Mouse (Mus musculus): Measurements from ENCODE around the gene Mfn1. TPM values are rescaled to one million over a fixed set of nuclear protein-coding genes. Genes with fewer than 3 reads are reported as not detected.

The Mfn1 gene
- polyA plus RNA-seq, 1 experiment from 2014 or later = 25.0 TPM

DNA sequence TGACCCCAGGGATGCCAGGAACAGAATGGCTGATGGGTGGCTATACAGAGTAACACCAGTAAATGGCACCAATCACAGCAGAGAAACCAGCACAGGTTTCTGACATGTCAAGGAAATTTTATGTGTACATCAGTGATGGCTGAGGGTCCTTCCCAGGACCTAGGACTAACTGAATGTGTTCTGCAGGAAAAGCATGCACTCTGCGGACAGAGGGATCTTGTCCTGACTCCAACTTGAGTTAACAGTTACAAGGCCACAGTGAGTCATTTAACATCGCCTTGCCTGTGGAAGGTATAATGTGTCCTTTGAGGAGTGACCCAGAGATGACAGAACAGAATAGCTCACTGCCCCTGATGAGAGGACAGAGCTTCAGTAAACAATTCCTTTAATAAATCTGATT is 85.5 kb downstream of the Mfn1 start:
- Histone ChIP-seq H3K4me1 (ENCODE audit: control insufficient read depth, insufficient read depth, low read length) (no peaks in the 10 kb centered on the region), H3K4me3 (ENCODE audit: low read depth, low read length) (no peak overlapping the region), H3K4me2 (ENCODE audit: low read length) (no peak overlapping the region), H3K9ac (ENCODE audit: low read length) (no peak overlapping the region), H3K9me3 (replicated peaks; ENCODE audit: control insufficient read depth, low read length) (no peaks in the 10 kb centered on the region), H3K27ac (ENCODE audit: low read depth, low read length) (no peak overlapping the region), H3K27me3 (replicated peaks; ENCODE audit: control insufficient read depth, insufficient read depth, low read length) (no peaks in the 10 kb centered on the region), H3K36me3 (ENCODE audit: control insufficient read depth, insufficient read depth, low read length) (no peaks in the 10 kb centered on the region)
- DNase-seq (ENCODE audit: low spot score) = no peak
- ATAC-seq = no peak
- 84% methylated on average over 2 of the region's 2 CpGs for WGBS

DNA sequence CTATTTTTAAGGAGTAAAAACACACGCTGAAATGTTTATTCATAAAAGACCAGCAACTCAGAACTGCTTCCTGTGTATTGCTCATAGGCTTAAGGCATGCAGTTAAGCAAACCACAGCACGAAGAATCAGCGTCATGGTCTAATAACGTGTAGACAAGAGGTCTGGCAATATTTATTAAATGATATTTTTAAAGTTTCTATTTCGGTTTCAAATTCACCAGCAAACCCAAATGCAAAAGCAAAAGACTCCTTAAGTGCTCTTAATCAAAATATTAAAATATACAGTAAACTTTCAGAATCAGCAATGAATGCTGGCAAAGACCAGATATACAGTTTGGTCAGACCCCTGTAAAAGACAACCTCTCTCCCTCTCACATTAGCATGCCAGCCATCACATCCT is 86.1 kb downstream of the Mfn1 start:
- DNase-seq (ENCODE audit: low spot score) (no peak), ATAC-seq (no peak)
- Histone ChIP-seq H3K9me3 (replicated peaks; ENCODE audit: control insufficient read depth, low read length) (no peaks in the 10 kb centered on the region), H3K4me1 (ENCODE audit: control insufficient read depth, insufficient read depth, low read length) (no peaks in the 10 kb centered on the region), H3K4me2 (ENCODE audit: low read length) (peak overlapping the region; percentile 52), H3K27me3 (replicated peaks; ENCODE audit: control insufficient read depth, insufficient read depth, low read length) (no peaks in the 10 kb centered on the region), H3K4me3 (ENCODE audit: low read depth, low read length) (peak overlapping the region; percentile 61), H3K36me3 (ENCODE audit: control insufficient read depth, insufficient read depth, low read length) (no peaks in the 10 kb centered on the region), H3K27ac (ENCODE audit: low read depth, low read length) (no peak overlapping the region), H3K9ac (ENCODE audit: low read length) (no peak overlapping the region)
- WGBS = 85% methylated on average over 5 of the region's 5 CpGs

DNA sequence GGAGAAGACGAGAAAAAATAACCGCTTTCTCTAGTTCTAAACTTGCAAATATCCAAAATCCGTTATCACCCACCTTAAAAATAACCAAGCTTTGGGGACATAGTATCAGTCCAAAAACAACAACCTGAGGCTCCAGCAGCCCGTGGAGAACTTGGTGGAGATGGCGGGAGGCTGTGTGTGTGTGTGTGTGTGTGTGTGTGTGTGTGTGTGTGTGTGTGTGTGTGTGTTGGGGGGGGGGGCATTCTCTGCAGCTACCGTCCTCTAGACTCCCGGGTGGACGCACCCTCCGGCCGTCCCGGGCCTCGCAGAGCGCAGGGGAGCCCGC is 86.7 kb downstream of the Mfn1 start:
- DNase-seq (ENCODE audit: low spot score) (no peak), ATAC-seq (no peak)
- Histone ChIP-seq H3K9me3 (replicated peaks; ENCODE audit: control insufficient read depth, low read length) (no peaks in the 10 kb centered on the region), H3K4me2 (ENCODE audit: low read length) (peak overlapping the region; percentile 52), H3K4me3 (ENCODE audit: low read depth, low read length) (peak overlapping the region; percentile 61), H3K4me1 (ENCODE audit: control insufficient read depth, insufficient read depth, low read length) (no peaks in the 10 kb centered on the region), H3K9ac (ENCODE audit: low read length) (peak overlapping the region; percentile 71), H3K27ac (ENCODE audit: low read depth, low read length) (peak overlapping the region; percentile 39; the same call in 1 of the 2 replicates), H3K27me3 (replicated peaks; ENCODE audit: control insufficient read depth, insufficient read depth, low read length) (no peaks in the 10 kb centered on the region), H3K36me3 (ENCODE audit: control insufficient read depth, insufficient read depth, low read length) (no peaks in the 10 kb centered on the region)
- WGBS = 10% methylated on average over 13 of the region's 14 CpGs

DNA sequence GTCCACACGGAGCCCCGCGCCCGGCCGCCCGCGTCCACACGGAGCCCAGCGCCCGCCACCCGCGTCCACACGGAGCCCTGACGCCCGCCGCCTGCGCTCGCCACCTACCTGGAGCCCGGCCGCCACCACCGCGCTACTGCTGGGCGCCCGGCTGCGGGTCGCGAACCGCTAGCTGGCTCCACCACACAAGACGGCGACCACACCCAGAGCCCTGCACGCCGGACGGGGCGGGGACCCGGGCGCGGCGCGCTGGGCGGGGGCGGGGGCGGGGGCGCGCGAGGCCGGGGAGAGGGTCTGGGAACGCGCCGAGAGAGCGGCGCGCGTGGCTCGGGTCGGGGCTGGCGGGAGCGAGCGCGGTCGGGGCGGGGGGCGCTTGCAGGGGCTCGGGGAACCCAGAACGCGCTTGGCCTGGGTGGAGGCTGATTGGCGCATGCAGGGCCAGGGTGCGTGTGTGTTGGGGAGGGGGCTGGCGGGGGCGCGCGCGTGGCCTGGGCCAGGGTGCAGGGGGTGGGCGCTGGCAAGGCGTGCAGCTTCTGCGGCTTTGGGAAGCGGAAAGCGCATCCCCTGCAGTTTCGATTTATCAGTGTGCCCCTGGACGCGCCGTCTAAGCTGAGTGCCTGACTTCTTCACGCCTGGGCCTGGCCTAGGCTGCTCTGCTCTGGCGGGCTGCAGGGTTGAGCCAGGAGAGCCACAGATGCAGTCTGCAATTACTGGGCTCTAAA is 87.2 kb downstream of the Mfn1 start, which contains the start of gene Gnb4:
Gene Gnb4, minus strand, starts transcription at position 255 of the 722 bp plus-strand sequence.
- under 1% methylated on average over 49 of the region's 83 CpGs for WGBS

DNA sequence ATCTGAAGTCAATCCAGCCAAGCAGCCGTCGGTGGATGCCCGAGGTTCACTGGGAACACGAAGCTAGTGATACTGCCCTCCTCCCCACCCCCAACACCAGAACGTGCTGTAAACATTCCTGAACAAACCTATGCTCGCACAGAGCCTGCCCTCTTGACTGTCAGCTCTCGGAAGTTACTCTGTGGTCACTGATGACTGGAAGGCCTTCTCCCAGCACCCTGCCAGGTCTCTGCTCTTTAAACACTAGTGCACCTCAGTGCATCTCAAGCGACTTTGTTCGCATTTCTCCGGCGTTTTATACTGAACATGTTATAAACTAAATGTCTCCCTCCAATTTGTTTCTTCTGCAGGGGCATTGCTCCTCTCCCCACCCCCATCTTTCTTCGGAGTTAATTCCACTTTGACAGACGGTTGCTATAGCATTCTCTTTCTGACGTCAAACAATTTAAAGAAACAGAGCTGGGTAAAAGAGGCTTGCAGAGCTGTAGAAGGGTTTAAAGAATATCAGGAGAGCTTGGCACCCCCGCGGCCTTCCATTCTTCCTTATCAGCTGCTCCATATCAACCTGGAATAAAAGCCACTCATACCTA is 87.9 kb downstream of the Mfn1 start:
- no peaks in the 10 kb centered on the region for H3K27me3 ChIP-seq (replicated peaks; ENCODE audit: control insufficient read depth, insufficient read depth, low read length)
- no peaks in the 10 kb centered on the region for H3K4me1 ChIP-seq (ENCODE audit: control insufficient read depth, insufficient read depth, low read length)
- DNase-seq (ENCODE audit: low spot score) = peak; percentile 65
- no peak for ATAC-seq
- WGBS = 22% methylated on average over 16 of the region's 16 CpGs
- no peaks in the 10 kb centered on the region for H3K9me3 ChIP-seq (replicated peaks; ENCODE audit: control insufficient read depth, low read length)
- peak overlapping the region; percentile 71 for H3K9ac ChIP-seq (ENCODE audit: low read length)
- peak overlapping the region; percentile 61 for H3K4me3 ChIP-seq (ENCODE audit: low read depth, low read length)
- H3K36me3 ChIP-seq (ENCODE audit: control insufficient read depth, insufficient read depth, low read length) = no peaks in the 10 kb centered on the region
- H3K27ac ChIP-seq (ENCODE audit: low read depth, low read length) = 0 out of 2 replicates have a peak overlapping the region, but pooled peaks have one; percentile 39
- H3K4me2 ChIP-seq (ENCODE audit: low read length) = peak overlapping the region; percentile 52

More for the DNA sequence above, 87.2 kb downstream of the Mfn1 start, which contains the start of gene Gnb4:
- Histone ChIP-seq H3K27me3 (replicated peaks; ENCODE audit: control insufficient read depth, insufficient read depth, low read length) (no peaks in the 10 kb centered on the region), H3K27ac (ENCODE audit: low read depth, low read length) (peak within 1 kb of the TSS; percentile 39; the same call in 1 of the 2 replicates), H3K4me1 (ENCODE audit: control insufficient read depth, insufficient read depth, low read length) (no peaks in the 10 kb centered on the region), H3K4me2 (ENCODE audit: low read length) (peak within 1 kb of the TSS; percentile 52), H3K4me3 (ENCODE audit: low read depth, low read length) (peak within 1 kb of the TSS; percentile 61), H3K36me3 (ENCODE audit: control insufficient read depth, insufficient read depth, low read length) (no peaks in the 10 kb centered on the region), H3K9ac (ENCODE audit: low read length) (peak within 1 kb of the TSS; percentile 71), H3K9me3 (replicated peaks; ENCODE audit: control insufficient read depth, low read length) (no peaks in the 10 kb centered on the region)
- peak; percentile 78 for DNase-seq (ENCODE audit: low spot score)
- ATAC-seq = peak; percentile 93

DNA sequence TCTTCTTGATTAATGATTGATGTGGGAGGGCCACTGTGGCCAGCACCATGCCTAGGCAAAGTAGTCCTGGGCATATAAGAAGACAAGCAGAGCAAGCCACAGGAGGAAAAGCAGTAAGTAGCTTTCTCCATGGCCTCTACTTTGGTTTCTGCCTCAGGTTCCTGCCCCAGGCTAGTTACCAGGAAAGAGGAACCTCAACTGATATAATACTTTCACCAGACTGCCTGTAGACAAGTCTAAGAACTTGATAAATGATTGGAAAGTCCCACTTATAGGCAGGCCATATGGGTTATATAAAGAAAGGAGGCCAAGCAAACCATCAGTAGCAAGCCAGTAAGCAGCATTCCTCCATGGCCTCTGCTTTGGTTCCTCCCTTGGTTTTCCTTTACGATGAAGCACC is 92.4 kb downstream of the Mfn1 start:
- Histone ChIP-seq H3K27ac (ENCODE audit: low read depth, low read length) (no peak overlapping the region), H3K4me1 (ENCODE audit: control insufficient read depth, insufficient read depth, low read length) (no peaks in the 10 kb centered on the region), H3K36me3 (ENCODE audit: control insufficient read depth, insufficient read depth, low read length) (no peaks in the 10 kb centered on the region), H3K4me3 (ENCODE audit: low read depth, low read length) (no peak overlapping the region), H3K27me3 (replicated peaks; ENCODE audit: control insufficient read depth, insufficient read depth, low read length) (no peaks in the 10 kb centered on the region), H3K4me2 (ENCODE audit: low read length) (no peak overlapping the region), H3K9ac (ENCODE audit: low read length) (no peak overlapping the region), H3K9me3 (replicated peaks; ENCODE audit: control insufficient read depth, low read length) (no peaks in the 10 kb centered on the region)
- no peak for DNase-seq (ENCODE audit: low spot score)
- no peak for ATAC-seq
- 100% methylated on average over 1 of the region's 1 CpGs for WGBS

DNA sequence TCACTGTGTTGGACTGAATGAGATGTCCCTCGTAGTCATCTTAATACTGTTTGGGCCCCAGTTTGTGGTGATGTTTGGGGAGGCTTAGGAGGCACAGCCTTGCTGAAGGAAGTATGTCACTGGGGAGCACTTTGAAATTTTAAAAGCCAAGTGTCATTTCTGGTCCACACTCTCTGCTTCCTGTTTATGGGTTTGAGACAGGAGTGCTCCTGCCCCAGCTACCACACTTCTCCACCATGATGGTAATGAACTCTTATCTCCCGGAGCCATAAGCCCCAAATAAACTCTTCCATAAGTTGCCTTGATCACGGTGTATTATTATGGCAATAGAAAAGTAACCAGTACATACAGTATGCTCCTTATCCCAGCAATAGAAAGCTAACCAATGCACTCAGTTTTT is 92.8 kb downstream of the Mfn1 start:
- Histone ChIP-seq H3K4me3 (ENCODE audit: low read depth, low read length) (no peak overlapping the region), H3K9me3 (replicated peaks; ENCODE audit: control insufficient read depth, low read length) (no peaks in the 10 kb centered on the region), H3K9ac (ENCODE audit: low read length) (no peak overlapping the region), H3K4me2 (ENCODE audit: low read length) (no peak overlapping the region), H3K27ac (ENCODE audit: low read depth, low read length) (no peak overlapping the region), H3K4me1 (ENCODE audit: control insufficient read depth, insufficient read depth, low read length) (no peaks in the 10 kb centered on the region), H3K36me3 (ENCODE audit: control insufficient read depth, insufficient read depth, low read length) (no peaks in the 10 kb centered on the region), H3K27me3 (replicated peaks; ENCODE audit: control insufficient read depth, insufficient read depth, low read length) (no peaks in the 10 kb centered on the region)
- ATAC-seq (no peak), DNase-seq (ENCODE audit: low spot score) (no peak)
- 96% methylated on average over 3 of the region's 3 CpGs for WGBS

DNA sequence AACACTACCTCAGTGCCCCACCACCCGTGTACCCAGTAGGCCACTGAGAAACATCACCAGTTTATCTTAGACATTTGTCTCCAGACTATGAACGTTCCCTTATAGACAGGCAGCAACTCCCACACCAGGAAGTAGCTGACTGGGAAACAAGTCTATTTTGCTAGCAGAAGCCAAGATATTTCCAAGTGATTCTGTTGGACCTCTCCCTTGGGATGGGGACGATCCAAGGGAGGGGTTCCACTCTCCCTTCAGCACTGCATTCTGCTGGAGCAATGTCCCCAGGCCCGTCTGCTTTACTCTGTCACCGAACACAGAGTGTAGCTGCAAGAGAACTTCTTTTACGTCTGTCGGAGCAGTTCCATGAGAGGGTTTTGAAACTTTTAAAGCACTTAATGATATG is 98.9 kb downstream of the Mfn1 start:
- H3K36me3 ChIP-seq (ENCODE audit: control insufficient read depth, insufficient read depth, low read length) = no peaks in the 10 kb centered on the region
- H3K4me2 ChIP-seq (ENCODE audit: low read length) = no peak overlapping the region
- H3K27me3 ChIP-seq (replicated peaks; ENCODE audit: control insufficient read depth, insufficient read depth, low read length) = no peaks in the 10 kb centered on the region
- H3K4me1 ChIP-seq (ENCODE audit: control insufficient read depth, insufficient read depth, low read length) = no peaks in the 10 kb centered on the region
- no peak overlapping the region for H3K4me3 ChIP-seq (ENCODE audit: low read depth, low read length)
- no peaks in the 10 kb centered on the region for H3K9me3 ChIP-seq (replicated peaks; ENCODE audit: control insufficient read depth, low read length)
- WGBS = 86% methylated on average over 7 of the region's 7 CpGs
- ATAC-seq (no peak), DNase-seq (ENCODE audit: low spot score) (no peak)
- H3K27ac ChIP-seq (ENCODE audit: low read depth, low read length) = no peak overlapping the region
- no peak overlapping the region for H3K9ac ChIP-seq (ENCODE audit: low read length)

All from forebrain, embryonic 14.5 days (tissue).